Mouse (Mus musculus): ENCODE results near the gene Cdk11b. TPM values are rescaled to one million over a fixed set of nuclear protein-coding genes. Genes with fewer than 3 reads are reported as not detected.

Gene Cdk11b
- polyA plus RNA-seq, 1 experiment from 2014 or later, result 24.9 TPM

GRCm38 (mm10) chr4:155602753-155603152 is 21.9 kb upstream of the Cdk11b start:
- Histone ChIP-seq H3K4me1 (ENCODE audit: insufficient read depth) (peaks cover 36% of the 10 kb centered on the region), H3K36me3 (replicated peaks; ENCODE audit: insufficient read depth, low read length) (0 out of 2 replicates have a peak, but pooled peaks cover 2% of the 10 kb centered on the region), H3K9me3 (ENCODE audit: low read length) (no peaks in the 10 kb centered on the region), H3K9ac (replicated peaks) (peak overlapping the region; percentile 90; the same call in 1 of the 2 replicates), H3K27me3 (ENCODE audit: insufficient read depth, low read length) (no peaks in the 10 kb centered on the region), H3K4me2 (ENCODE audit: low read depth, low read length) (peak overlapping the region; percentile 93), H3K27ac (ENCODE audit: low read depth) (no peak overlapping the region), H3K4me3 (ENCODE audit: low read depth, low read length) (peak overlapping the region; percentile 95)
- no peak for ATAC-seq
- WGBS (ENCODE audit: insufficient replicate concordance), result 58% methylated on average over 1 of the region's 1 CpGs
- no peak for TF ChIP-seq CTCF (IDR thresholded peaks at IDR 0.05; ENCODE audit: low read depth)
- peak; percentile 86 for TF ChIP-seq EP300 (IDR thresholded peaks at IDR 0.05; ENCODE audit: low read depth)
- no peak for DNase-seq

- Histone ChIP-seq H3K4me1 (ENCODE audit: insufficient read depth) (peaks cover 29% of the 10 kb centered on the region), H3K36me3 (replicated peaks; ENCODE audit: insufficient read depth, low read length) (0 out of 2 replicates have a peak, but pooled peaks cover 2% of the 10 kb centered on the region), H3K9ac (replicated peaks) (no peak overlapping the region), H3K9me3 (ENCODE audit: low read length) (no peaks in the 10 kb centered on the region), H3K27ac (ENCODE audit: low read depth) (peak overlapping the region; percentile 41; the same call in 1 of the 2 replicates), H3K27me3 (ENCODE audit: insufficient read depth, low read length) (no peaks in the 10 kb centered on the region), H3K4me2 (ENCODE audit: low read depth, low read length) (peak overlapping the region; percentile 27; the same call in 1 of the 2 replicates), H3K4me3 (ENCODE audit: low read depth, low read length) (no peak overlapping the region)
- ATAC-seq (no peak), DNase-seq (no peak)
- WGBS (ENCODE audit: insufficient replicate concordance), result 87% methylated on average over 6 of the region's 6 CpGs
- TF ChIP-seq EP300 (IDR thresholded peaks at IDR 0.05; ENCODE audit: low read depth) (no peak), CTCF (IDR thresholded peaks at IDR 0.05; ENCODE audit: low read depth) (no peak)
These were observed 20.9 kb upstream of the Cdk11b start for GRCm38 (mm10) chr4:155603801-155604200.

- peak overlapping the region; percentile 39; the same call in 1 of the 2 replicates for H3K4me2 ChIP-seq (ENCODE audit: low read depth, low read length)
- H3K9ac ChIP-seq (replicated peaks), result no peak overlapping the region
- no peak for ATAC-seq
- peak overlapping the region; percentile 63 for H3K27ac ChIP-seq (ENCODE audit: low read depth)
- peaks cover 7% of the 10 kb centered on the region for H3K36me3 ChIP-seq (replicated peaks; ENCODE audit: insufficient read depth, low read length)
- TF ChIP-seq CTCF (IDR thresholded peaks at IDR 0.05; ENCODE audit: low read depth), result no peak
- TF ChIP-seq EP300 (IDR thresholded peaks at IDR 0.05; ENCODE audit: low read depth), result no peak
- no peaks in the 10 kb centered on the region for H3K9me3 ChIP-seq (ENCODE audit: low read length)
- no peak overlapping the region for H3K4me3 ChIP-seq (ENCODE audit: low read depth, low read length)
- H3K4me1 ChIP-seq (ENCODE audit: insufficient read depth), result peaks cover 23% of the 10 kb centered on the region
- 69% methylated on average over 4 of the region's 4 CpGs for WGBS (ENCODE audit: insufficient replicate concordance)
- no peaks in the 10 kb centered on the region for H3K27me3 ChIP-seq (ENCODE audit: insufficient read depth, low read length)
- no peak for DNase-seq
These were observed 19.5 kb upstream of the Cdk11b start for GRCm38 (mm10) chr4:155605132-155605531.

- peaks cover 20% of the 10 kb centered on the region for H3K36me3 ChIP-seq (replicated peaks; ENCODE audit: insufficient read depth, low read length)
- H3K4me1 ChIP-seq (ENCODE audit: insufficient read depth), result peaks cover 23% of the 10 kb centered on the region
- no peaks in the 10 kb centered on the region for H3K9me3 ChIP-seq (ENCODE audit: low read length)
- H3K4me2 ChIP-seq (ENCODE audit: low read depth, low read length), result no peak overlapping the region
- no peak for TF ChIP-seq EP300 (IDR thresholded peaks at IDR 0.05; ENCODE audit: low read depth)
- TF ChIP-seq CTCF (IDR thresholded peaks at IDR 0.05; ENCODE audit: low read depth), result no peak
- H3K4me3 ChIP-seq (ENCODE audit: low read depth, low read length), result no peak overlapping the region
- no peaks in the 10 kb centered on the region for H3K27me3 ChIP-seq (ENCODE audit: insufficient read depth, low read length)
- 63% methylated on average over 2 of the region's 2 CpGs for WGBS (ENCODE audit: insufficient replicate concordance)
- H3K27ac ChIP-seq (ENCODE audit: low read depth), result no peak overlapping the region; the same call in 1 of the 2 replicates
- DNase-seq (no peak), ATAC-seq (no peak)
- no peak overlapping the region for H3K9ac ChIP-seq (replicated peaks)
These were observed 17.8 kb upstream of the Cdk11b start for GRCm38 (mm10) chr4:155606825-155607224.

- DNase-seq, result no peak
- no peaks in the 10 kb centered on the region; the same call in 1 of the 2 replicates for H3K4me1 ChIP-seq (ENCODE audit: insufficient read depth)
- H3K4me2 ChIP-seq (ENCODE audit: low read depth, low read length), result no peak overlapping the region
- TF ChIP-seq CTCF (IDR thresholded peaks at IDR 0.05; ENCODE audit: low read depth), result no peak
- TF ChIP-seq EP300 (IDR thresholded peaks at IDR 0.05; ENCODE audit: low read depth), result no peak
- no peaks in the 10 kb centered on the region for H3K9me3 ChIP-seq (ENCODE audit: low read length)
- no peak overlapping the region for H3K4me3 ChIP-seq (ENCODE audit: low read depth, low read length)
- ATAC-seq, result no peak
- peaks cover 59% of the 10 kb centered on the region for H3K36me3 ChIP-seq (replicated peaks; ENCODE audit: insufficient read depth, low read length)
- H3K27me3 ChIP-seq (ENCODE audit: insufficient read depth, low read length), result no peaks in the 10 kb centered on the region
- 85% methylated on average over 3 of the region's 3 CpGs for WGBS (ENCODE audit: insufficient replicate concordance)
- no peak overlapping the region for H3K9ac ChIP-seq (replicated peaks)
- H3K27ac ChIP-seq (ENCODE audit: low read depth), result no peak overlapping the region
These were observed 12.8 kb upstream of the Cdk11b start for GRCm38 (mm10) chr4:155611860-155612259.

DNA sequence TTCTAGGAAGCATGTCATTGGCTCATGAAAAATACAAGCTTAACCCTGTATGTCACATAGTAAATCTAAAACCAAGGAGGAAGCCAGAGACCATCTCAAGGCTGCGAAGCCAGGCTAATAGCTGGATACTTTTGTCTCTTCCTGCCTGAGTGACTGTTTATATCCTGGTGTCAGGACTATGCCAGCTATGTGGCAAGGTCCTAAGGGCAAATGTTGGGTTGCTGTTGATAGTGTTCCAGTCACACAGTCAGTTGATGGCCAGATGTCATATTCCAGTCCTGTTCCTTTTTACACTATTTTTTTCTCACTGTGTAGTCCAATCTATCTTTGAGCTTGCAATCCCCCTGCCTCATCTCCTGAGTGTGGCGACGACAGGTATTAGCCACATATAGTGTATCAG is 11.4 kb upstream of the Cdk11b start:
- TF ChIP-seq EP300 (IDR thresholded peaks at IDR 0.05; ENCODE audit: low read depth) (no peak), CTCF (IDR thresholded peaks at IDR 0.05; ENCODE audit: low read depth) (no peak)
- Histone ChIP-seq H3K27me3 (ENCODE audit: insufficient read depth, low read length) (no peaks in the 10 kb centered on the region), H3K9me3 (ENCODE audit: low read length) (no peaks in the 10 kb centered on the region), H3K27ac (ENCODE audit: low read depth) (no peak overlapping the region), H3K4me1 (ENCODE audit: insufficient read depth) (no peaks in the 10 kb centered on the region), H3K4me3 (ENCODE audit: low read depth, low read length) (no peak overlapping the region), H3K9ac (replicated peaks) (no peak overlapping the region), H3K4me2 (ENCODE audit: low read depth, low read length) (no peak overlapping the region), H3K36me3 (replicated peaks; ENCODE audit: insufficient read depth, low read length) (peaks cover 72% of the 10 kb centered on the region)
- 89% methylated on average over 3 of the region's 3 CpGs for WGBS (ENCODE audit: insufficient replicate concordance)
- no peak for DNase-seq
- ATAC-seq, result no peak

All from liver, postnatal 0 days (tissue).